Mouse (Mus musculus): Measurements from ENCODE around the gene Tfap4. TPM values are rescaled to one million over a fixed set of nuclear protein-coding genes. Genes with fewer than 3 reads are reported as not detected.

The Tfap4 gene
- total and polyA plus RNA-seq, 3 experiments: 3.6 to 6.7 (median 3.8) TPM

GRCm38 (mm10) chr16:4520673-4521072, 39.0 kb downstream of the Tfap4 start:
- DNase-seq: no peak

- no peak for DNase-seq
These were observed 39.8 kb downstream of the Tfap4 start for GRCm38 (mm10) chr16:4519825-4520224.

- DNase-seq: no peak
These were observed 40.5 kb downstream of the Tfap4 start for GRCm38 (mm10) chr16:4519157-4519556.

- no peak for DNase-seq
These were observed 41.7 kb downstream of the Tfap4 start for GRCm38 (mm10) chr16:4517906-4518305.

- DNase-seq: no peak
These were observed 45.3 kb downstream of the Tfap4 start for GRCm38 (mm10) chr16:4514383-4514782.

GRCm38 (mm10) chr16:4512661-4513438, 46.8 kb downstream of the Tfap4 start:
- peak; percentile 65 for DNase-seq

- DNase-seq: no peak
These were observed 48.3 kb downstream of the Tfap4 start for GRCm38 (mm10) chr16:4511371-4511770.

GRCm38 (mm10) chr16:4506181-4506580, 53.5 kb downstream of the Tfap4 start:
- DNase-seq: no peak

GRCm38 (mm10) chr16:4503495-4503894, 56.2 kb downstream of the Tfap4 start:
- no peak for DNase-seq

GRCm38 (mm10) chr16:4502568-4502967, 57.1 kb downstream of the Tfap4 start:
- DNase-seq: no peak

- no peak for DNase-seq
These were observed 58.0 kb downstream of the Tfap4 start for GRCm38 (mm10) chr16:4501703-4502102.

GRCm38 (mm10) chr16:4500598-4501385, 58.9 kb downstream of the Tfap4 start:
- DNase-seq: peak; percentile 70

- no peak for DNase-seq
These were observed 61.7 kb downstream of the Tfap4 start for GRCm38 (mm10) chr16:4497762-4498607.

GRCm38 (mm10) chr16:4496470-4496869, 63.2 kb downstream of the Tfap4 start:
- no peak for DNase-seq

GRCm38 (mm10) chr16:4495861-4496260, 63.8 kb downstream of the Tfap4 start:
- peak; percentile 57 for DNase-seq

Other genes starting within 250 kb of the Tfap4 start
- 10 to 100 TPM; 43.2 to 50.9 TPM for gene Adcy9, start 139.4 kb downstream of the Tfap4 start, total RNA-seq (2021)
- gene Adcy9, start 139.4 kb downstream of the Tfap4 start, polyA plus RNA-seq (2012; rRNA removed): 38.2 and 56.7 TPM in 2 replicates
- gene Srl, start 18.0 kb downstream of the Tfap4 start, total RNA-seq (2021): 10 to 100 TPM in 1 of 2 experiments, 1 to 10 TPM in 1; 6.8 to 13.2 TPM
- 0.35 and 0.57 TPM in 2 replicates for gene Srl, start 18.0 kb downstream of the Tfap4 start, polyA plus RNA-seq (2012; rRNA removed)
- gene Glis2, start 34.9 kb upstream of the Tfap4 start, total RNA-seq (2021): 10 to 100 TPM; 17.3 to 27.4 TPM
- gene Glis2, start 34.9 kb upstream of the Tfap4 start, polyA plus RNA-seq (2012; rRNA removed): 28.9 and 29.3 TPM in 2 replicates
- gene Pam16, start 65.1 kb upstream of the Tfap4 start, total RNA-seq (2021): 100 to 1,000 TPM; 104 to 111 TPM
- gene Pam16, start 65.1 kb upstream of the Tfap4 start, polyA plus RNA-seq (2012; rRNA removed): 16.0 and 33.4 TPM in 2 replicates
- 10 to 100 TPM in 1 of 2 experiments, 1 to 10 TPM in 1; 8.4 to 15.4 TPM for gene Vasn, start 80.1 kb upstream of the Tfap4 start, total RNA-seq (2021)
- gene Vasn, start 80.1 kb upstream of the Tfap4 start, polyA plus RNA-seq (2012; rRNA removed): 28.1 and 30.9 TPM in 2 replicates
- 100 to 1,000 TPM; 122 to 148 TPM for gene Dnaja3, start 80.1 kb upstream of the Tfap4 start, total RNA-seq (2021)
- 33.2 and 37.5 TPM in 2 replicates for gene Dnaja3, start 80.1 kb upstream of the Tfap4 start, polyA plus RNA-seq (2012; rRNA removed)
- 10 to 100 TPM; 27.3 to 35.5 TPM for gene Coro7, start 119.9 kb upstream of the Tfap4 start, total RNA-seq (2021)
- gene Coro7, start 119.9 kb upstream of the Tfap4 start, polyA plus RNA-seq (2012; rRNA removed): 58.0 and 60.3 TPM in 2 replicates
- gene Nmral1, start 159.5 kb upstream of the Tfap4 start, total RNA-seq (2021): 1 to 10 TPM; 2.9 to 5.2 TPM
- gene Nmral1, start 159.5 kb upstream of the Tfap4 start, polyA plus RNA-seq (2012; rRNA removed): 2.4 and 2.5 TPM in 2 replicates
- gene Hmox2, start 166.5 kb upstream of the Tfap4 start, total RNA-seq (2021): 10 to 100 TPM; 87.1 to 92.8 TPM
- 21.3 and 30.2 TPM in 2 replicates for gene Hmox2, start 166.5 kb upstream of the Tfap4 start, polyA plus RNA-seq (2012; rRNA removed)
- gene Cdip1, start 230.4 kb upstream of the Tfap4 start, total RNA-seq (2021): 100 to 1,000 TPM; 105 to 130 TPM
- gene Cdip1, start 230.4 kb upstream of the Tfap4 start, polyA plus RNA-seq (2012; rRNA removed): 400 and 500 TPM in 2 replicates

Measured in adrenal gland, adult 2 months (tissue).